Mouse (Mus musculus) heart, postnatal 0 days (tissue): ENCODE measurements around the gene Kif19a.

Experiments used
- CTCF ChIP-seq: IDR thresholded peaks from 2 replicates; pipeline ENCODE4 v1.5.1; 2016; ENCODE audit warnings: antibody characterized with exemption, control low read depth, low read depth
- EP300 ChIP-seq: IDR thresholded peaks from 2 replicates; pipeline ENCODE4 v1.6.1; 2016; ENCODE audit warnings: antibody characterized with exemption, low read depth

- TF ChIP-seq EP300 = no peak
- no peak for TF ChIP-seq CTCF
These were observed 56.1 kb downstream of the Kif19a start for GRCm38 (mm10) chr11:114821325-114821724.
